Mouse (Mus musculus) forebrain, embryonic 16.5 days (tissue): ENCODE measurements at regions not wholly inside any gene's neighbourhood (a gene's known extent, or its start where the extent isn't known, plus 50 kb on each side); places are given as distances from the start of the nearest gene placed in this dataset.

Experiments used
- ATAC-seq: fragments of 200-750 bp; cut with Nextera tagmentation; 2 replicates; pipeline ENCODE4 v1.8.0; 2017; ENCODE audit warnings: mild to moderate bottlenecking, moderate library complexity
- H3K27ac ChIP-seq: fragments of 300-500 bp; sonication (generic); 2 replicates; pipeline ENCODE4 v1.5.1; 2014; ENCODE audit warnings: low read length, control low read depth
- H3K27me3 ChIP-seq: fragments of 300-500 bp; sonication (generic); replicated peaks from 2 replicates; pipeline ENCODE4 v1.6.1; 2014; ENCODE audit warnings: low read length; ENCODE audit not compliant: control insufficient read depth, insufficient read depth
- H3K36me3 ChIP-seq: fragments of 300-500 bp; sonication (generic); 2 replicates; pipeline ENCODE4 v1.6.1; 2014; ENCODE audit not compliant: control insufficient read depth, insufficient read depth
- H3K4me1 ChIP-seq: fragments of 300-500 bp; sonication (generic); replicated peaks from 2 replicates; pipeline ENCODE4 v1.6.1; 2014; ENCODE audit warnings: low read length; ENCODE audit not compliant: control insufficient read depth, insufficient read depth
- H3K4me2 ChIP-seq: fragments of 300-500 bp; sonication (generic); 2 replicates; pipeline ENCODE4 v1.6.1; 2014; ENCODE audit warnings: mild to moderate bottlenecking, low read length, control low read depth
- H3K4me3 ChIP-seq: fragments of 300-500 bp; sonication (generic); replicated peaks from 2 replicates; pipeline ENCODE4 v1.5.1; 2014; ENCODE audit warnings: mild to moderate bottlenecking, low read length, control low read depth
- H3K9ac ChIP-seq: fragments of 300-500 bp; sonication (generic); replicated peaks from 2 replicates; pipeline ENCODE4 v1.6.1; 2014; ENCODE audit warnings: low read depth, low read length, control low read depth
- H3K9me3 ChIP-seq: fragments of 300-500 bp; sonication (generic); 2 replicates; pipeline ENCODE4 v1.6.1; 2016; ENCODE audit warnings: low read length; ENCODE audit not compliant: control insufficient read depth
- WGBS: fragments of 180-500 bp; shearing (Covaris S2); extraction: QIAGEN DNeasy Blood & Tissue Kit; methylation state at CpG from one replicate; pipeline ENCODE4 v1.1.7; 2014; 5-methylcytosine and 5-hydroxymethylcytosine counted together

GRCm38 (mm10) chr8:116238670-116239069 lies 266.1 kb upstream of the Dynlrb2 start:
- no peak overlapping the region for H3K27ac ChIP-seq
- no peak for ATAC-seq
- H3K9ac ChIP-seq = no peak overlapping the region
- no peak overlapping the region for H3K4me2 ChIP-seq
- H3K27me3 ChIP-seq = peaks cover 7% of the 10 kb centered on the region; the same call in 1 of the 2 replicates
- whole genome bisulfite sequencing = 90% methylated on average over 1 of the region's 1 CpGs
- H3K36me3 ChIP-seq = no peaks in the 10 kb centered on the region
- peaks cover 3% of the 10 kb centered on the region; the same call in 1 of the 2 replicates for H3K4me1 ChIP-seq
- H3K4me3 ChIP-seq = no peak overlapping the region
- no peaks in the 10 kb centered on the region for H3K9me3 ChIP-seq

DNA sequence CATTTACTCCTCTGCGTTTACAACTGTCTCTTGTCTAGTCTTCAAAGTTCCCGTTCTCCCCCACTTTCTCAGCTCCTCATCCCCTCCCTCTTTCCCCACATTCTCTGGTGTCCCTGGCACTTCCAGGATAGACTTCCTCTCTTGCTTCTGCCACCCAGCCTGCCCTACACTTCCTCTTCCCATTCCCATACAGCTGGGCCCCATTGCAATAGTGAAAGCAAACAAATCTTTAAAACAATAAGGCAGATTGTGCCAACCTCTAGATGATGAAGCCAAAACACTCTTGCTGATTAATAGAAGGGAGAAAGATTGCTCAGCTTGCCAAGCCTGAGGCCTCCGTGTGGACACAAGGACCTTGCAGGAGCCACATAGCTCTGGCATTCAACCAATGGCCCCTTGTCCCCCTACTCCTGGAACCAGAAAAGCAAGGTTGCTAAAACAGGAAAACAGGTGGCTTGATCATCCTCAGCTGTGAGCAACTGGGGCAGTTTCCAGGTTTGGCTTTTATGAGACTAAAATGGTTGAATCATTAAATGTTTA lies 267.1 kb upstream of the Dynlrb2 start:
- Histone ChIP-seq H3K27ac (no peak overlapping the region), H3K4me1 (no peaks in the 10 kb centered on the region), H3K4me3 (no peak overlapping the region), H3K27me3 (peaks cover 4% of the 10 kb centered on the region; the same call in 1 of the 2 replicates), H3K9ac (no peak overlapping the region), H3K4me2 (no peak overlapping the region), H3K36me3 (no peaks in the 10 kb centered on the region), H3K9me3 (no peaks in the 10 kb centered on the region)
- ATAC-seq = no peak
- 71% methylated on average over 3 of the region's 3 CpGs for whole genome bisulfite sequencing

DNA sequence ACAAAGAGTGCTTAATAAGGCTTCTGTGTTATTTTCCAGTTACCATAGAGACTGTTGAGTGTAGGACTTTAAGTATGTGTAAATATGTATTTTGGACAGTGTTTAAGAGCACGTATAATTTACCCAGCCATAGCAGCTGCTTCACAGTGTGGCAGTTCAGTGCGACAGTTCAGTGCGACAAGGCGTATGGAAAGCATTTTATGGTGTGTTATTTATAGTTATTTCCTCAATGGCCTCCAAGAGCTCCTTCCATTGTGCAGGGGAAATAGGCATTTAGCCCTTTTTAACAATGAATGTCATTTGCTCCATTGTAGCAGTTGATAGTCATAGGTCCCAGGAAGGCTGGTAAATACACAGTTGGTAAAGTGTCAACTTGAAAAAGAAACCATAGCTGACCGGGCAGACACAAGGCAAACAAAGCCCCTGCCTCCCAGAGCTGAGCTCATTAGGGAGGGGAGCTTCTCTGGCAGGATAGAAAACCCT lies 275.1 kb upstream of the Dynlrb2 start:
- no peak overlapping the region for H3K4me3 ChIP-seq
- peak; percentile 74 for ATAC-seq
- no peaks in the 10 kb centered on the region for H3K9me3 ChIP-seq
- no peaks in the 10 kb centered on the region for H3K36me3 ChIP-seq
- no peaks in the 10 kb centered on the region for H3K27me3 ChIP-seq
- 6% methylated on average over 5 of the region's 5 CpGs for WGBS
- H3K4me1 ChIP-seq = no peaks in the 10 kb centered on the region
- H3K27ac ChIP-seq = no peak overlapping the region
- no peak overlapping the region for H3K4me2 ChIP-seq
- H3K9ac ChIP-seq = no peak overlapping the region

GRCm38 (mm10) chr8:116227003-116227402 lies 277.8 kb upstream of the Dynlrb2 start:
- no peak overlapping the region for H3K27ac ChIP-seq
- H3K36me3 ChIP-seq = no peaks in the 10 kb centered on the region
- H3K4me3 ChIP-seq = no peak overlapping the region
- no peaks in the 10 kb centered on the region for H3K27me3 ChIP-seq
- H3K9me3 ChIP-seq = no peaks in the 10 kb centered on the region
- 55% methylated on average over 11 of the region's 11 CpGs for WGBS
- no peak overlapping the region for H3K4me2 ChIP-seq
- ATAC-seq = peak; percentile 77
- H3K4me1 ChIP-seq = no peaks in the 10 kb centered on the region
- H3K9ac ChIP-seq = no peak overlapping the region

- no peak overlapping the region for H3K4me2 ChIP-seq
- H3K4me3 ChIP-seq = no peak overlapping the region
- ATAC-seq = no peak
- H3K27ac ChIP-seq = no peak overlapping the region
- no peaks in the 10 kb centered on the region for H3K36me3 ChIP-seq
- 97% methylated on average over 2 of the region's 2 CpGs for WGBS
- no peak overlapping the region for H3K9ac ChIP-seq
- H3K9me3 ChIP-seq = no peaks in the 10 kb centered on the region
- H3K4me1 ChIP-seq = no peaks in the 10 kb centered on the region
- H3K27me3 ChIP-seq = no peaks in the 10 kb centered on the region
Observed at GRCm38 (mm10) chr8:116223235-116223634, 281.5 kb upstream of the Dynlrb2 start.

DNA sequence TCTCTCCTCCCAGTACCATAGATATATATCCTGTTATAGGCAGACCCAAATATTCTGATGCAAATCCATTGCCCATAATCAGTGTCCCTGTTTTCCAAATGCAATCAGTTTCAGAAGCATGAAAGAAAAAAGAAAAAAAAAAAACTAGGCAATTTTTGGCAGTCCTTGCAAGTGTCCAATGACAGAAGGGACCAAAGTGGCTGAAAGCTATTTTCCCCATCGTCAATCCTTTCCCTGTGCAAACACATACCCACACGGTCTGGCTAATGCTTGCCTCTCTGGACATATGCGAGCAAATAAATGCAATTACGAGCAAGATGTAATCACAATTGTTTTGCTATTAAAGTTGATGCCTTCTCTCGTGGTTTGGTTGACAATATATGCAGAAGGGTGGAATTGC lies 288.9 kb upstream of the Dynlrb2 start:
- no peak overlapping the region for H3K27ac ChIP-seq
- no peak for ATAC-seq
- no peaks in the 10 kb centered on the region for H3K9me3 ChIP-seq
- H3K27me3 ChIP-seq = no peaks in the 10 kb centered on the region
- H3K4me2 ChIP-seq = no peak overlapping the region
- no peak overlapping the region for H3K9ac ChIP-seq
- no peaks in the 10 kb centered on the region for H3K36me3 ChIP-seq
- no peaks in the 10 kb centered on the region for H3K4me1 ChIP-seq
- 73% methylated on average over 5 of the region's 5 CpGs for WGBS
- H3K4me3 ChIP-seq = no peak overlapping the region

DNA sequence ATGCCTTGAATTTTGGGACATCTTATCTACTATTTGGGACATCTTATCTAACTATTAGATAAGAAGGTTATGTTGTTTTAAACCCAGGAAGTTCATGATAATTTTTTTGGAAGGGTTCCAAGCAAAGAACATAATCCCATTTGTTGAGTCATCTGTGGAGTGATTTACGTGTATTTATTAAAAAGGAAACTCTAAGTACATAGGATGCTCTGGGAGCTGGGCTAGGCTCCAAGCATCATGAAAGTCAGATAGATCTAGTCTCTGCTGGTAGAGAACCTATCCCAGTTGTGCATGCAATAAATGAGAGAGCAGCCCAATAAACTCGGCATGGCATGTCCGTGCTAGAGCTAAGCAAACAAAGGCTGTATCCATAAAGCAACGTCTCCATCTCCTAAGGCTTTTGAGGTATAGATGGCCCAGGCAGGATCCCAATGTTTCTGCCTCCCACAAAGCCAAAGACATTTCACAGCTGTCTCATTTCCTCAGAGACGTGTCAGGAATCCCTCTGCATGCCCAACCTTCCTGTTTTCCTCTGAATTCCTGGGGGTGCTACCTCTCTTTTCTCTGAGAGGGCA lies 289.4 kb upstream of the Dynlrb2 start:
- WGBS = 66% methylated on average over 5 of the region's 5 CpGs
- H3K4me3 ChIP-seq = no peak overlapping the region
- H3K9me3 ChIP-seq = no peaks in the 10 kb centered on the region
- H3K27ac ChIP-seq = no peak overlapping the region
- no peaks in the 10 kb centered on the region for H3K27me3 ChIP-seq
- H3K36me3 ChIP-seq = no peaks in the 10 kb centered on the region
- ATAC-seq = no peak
- H3K4me1 ChIP-seq = no peaks in the 10 kb centered on the region
- H3K4me2 ChIP-seq = no peak overlapping the region
- no peak overlapping the region for H3K9ac ChIP-seq

- H3K4me3 ChIP-seq = no peak overlapping the region
- H3K4me2 ChIP-seq = no peak overlapping the region
- WGBS = 5% methylated on average over 2 of the region's 2 CpGs
- peak; percentile 91 for ATAC-seq
- H3K27ac ChIP-seq = no peak overlapping the region
- H3K27me3 ChIP-seq = no peaks in the 10 kb centered on the region
- H3K9me3 ChIP-seq = peaks cover 10% of the 10 kb centered on the region; the same call in 1 of the 2 replicates
- no peak overlapping the region for H3K9ac ChIP-seq
- no peaks in the 10 kb centered on the region for H3K36me3 ChIP-seq
- H3K4me1 ChIP-seq = peaks cover 6% of the 10 kb centered on the region; the same call in 1 of the 2 replicates
Observed at GRCm38 (mm10) chr8:116203631-116204030, 301.1 kb upstream of the Dynlrb2 start.

DNA sequence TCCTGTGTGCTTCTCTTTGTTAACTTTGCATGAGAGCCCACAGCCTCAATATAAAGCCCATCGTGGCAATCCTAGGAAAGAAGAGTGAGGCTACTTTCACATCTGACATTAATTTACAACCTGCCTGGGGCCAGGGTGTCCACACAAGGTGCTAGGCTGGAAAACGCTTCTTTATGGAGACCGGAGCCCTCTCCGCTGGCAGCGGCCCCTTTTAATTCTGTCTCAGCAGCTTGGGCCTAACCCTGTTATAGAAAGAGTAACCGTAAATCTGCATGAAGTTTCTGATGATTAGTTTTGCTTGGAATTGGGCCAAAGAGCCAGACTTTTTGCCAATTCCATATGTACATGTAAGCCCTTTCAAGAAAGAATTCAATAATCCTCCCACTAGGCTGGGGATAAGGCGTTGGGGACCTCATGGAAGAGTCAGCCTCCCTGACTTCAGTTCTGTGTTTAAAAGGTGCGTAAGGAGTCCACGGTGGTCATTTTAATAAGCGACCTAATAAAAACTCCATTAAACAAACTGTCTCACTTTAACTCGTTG lies 304.2 kb upstream of the Dynlrb2 start:
- 67% methylated on average over 11 of the region's 11 CpGs for WGBS
- H3K9me3 ChIP-seq = 0 out of 2 replicates have a peak, but pooled peaks cover under 1% of the 10 kb centered on the region
- H3K4me3 ChIP-seq = no peak overlapping the region
- no peaks in the 10 kb centered on the region for H3K36me3 ChIP-seq
- H3K27ac ChIP-seq = no peak overlapping the region
- no peaks in the 10 kb centered on the region for H3K27me3 ChIP-seq
- no peak for ATAC-seq
- peaks cover 6% of the 10 kb centered on the region; the same call in 1 of the 2 replicates for H3K4me1 ChIP-seq
- no peak overlapping the region for H3K9ac ChIP-seq
- no peak overlapping the region for H3K4me2 ChIP-seq
